In the genomic region with DNA sequence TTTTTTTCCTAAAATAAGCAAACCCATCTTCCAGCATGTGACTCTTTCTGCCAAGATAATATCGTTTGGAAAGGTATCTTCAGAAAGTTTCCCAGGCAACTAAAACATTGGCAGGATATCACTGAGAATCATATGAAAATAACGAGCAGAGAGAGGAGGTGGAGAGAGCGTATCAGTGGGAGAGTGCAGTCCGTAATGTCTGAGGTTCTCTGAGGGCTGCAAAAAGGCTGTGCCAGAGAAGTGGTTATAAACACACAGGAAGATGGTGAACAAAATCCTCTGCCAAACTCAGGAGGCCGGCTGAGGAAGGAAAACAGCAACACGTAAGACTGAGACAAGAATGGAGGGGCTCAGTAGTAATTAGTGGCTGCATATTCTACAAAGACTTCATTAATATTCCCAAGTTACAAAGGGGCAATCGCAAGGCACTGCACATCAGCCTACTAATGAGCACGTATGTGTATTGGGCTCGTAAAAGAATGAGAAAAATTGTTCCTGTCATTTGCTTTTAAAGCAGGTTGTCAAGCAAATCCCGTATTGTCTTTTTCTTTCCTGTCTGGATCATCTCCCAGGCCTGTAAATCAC, we compare ENCODE assay signal across 9 mouse cellular contexts. TPM values are rescaled to one million over a fixed set of nuclear protein-coding genes. Genes with fewer than 3 reads are reported as not detected.
DNase-seq lines count a peak whose midpoint lies in the region; ATAC-seq and TF ChIP-seq lines count a peak whose summit lies in the region.
"Had no signal": no experiment of that assay in that cellular context is flagged by ENCODE, and none has a peak within 500 bp of the region (broad histone marks: within the 10 kb centered on the region; RNA-seq: fewer than 3 reads in every experiment).

No protein-coding gene starts in this region.

- 55% methylated on average over 10 of the region's 10 CpGs for WGBS in heart, embryonic 14.5 days
- 31% methylated on average over 10 of the region's 10 CpGs for WGBS in lung, embryonic 15.5 days
- 11% methylated on average over 10 of the region's 10 CpGs for WGBS in forebrain, postnatal 0 days
- 40% methylated on average over 10 of the region's 10 CpGs for WGBS in stomach, embryonic 16.5 days

- no peak for ATAC-seq in heart, embryonic 14.5 days (ENCODE audit: insufficient number of reproducible peaks, insufficient read depth, low FRiP score, low read depth)
- ATAC-seq in lung, embryonic 15.5 days (ENCODE audit: borderline replicate concordance, extremely low read depth, low FRiP score, low TSS enrichment), result no peak
- peak; percentile 85 for ATAC-seq in forebrain, postnatal 0 days
- no peak for ATAC-seq in stomach, embryonic 16.5 days (ENCODE audit: insufficient read depth, low FRiP score)

- H3K27ac ChIP-seq in heart, embryonic 14.5 days (replicated peaks in 1 of 2; ENCODE audit: control insufficient read depth in 1 of 2, insufficient read depth in 1 of 2, low read depth in 2 of 2, low read length in 2 of 2), result peak overlapping the region; percentile 48 to 55; a peak in 2 of 4 replicates
- peak overlapping the region; percentile 19; the same call in 1 of the 2 replicates for H3K27ac ChIP-seq in lung, embryonic 15.5 days
- H3K27ac ChIP-seq in forebrain, postnatal 0 days (ENCODE audit: low read depth, low read length), result peak overlapping the region; percentile 62
- H3K27ac ChIP-seq in stomach, embryonic 16.5 days (ENCODE audit: low read length), result peak overlapping the region; percentile 46; the same call in 1 of the 2 replicates

- TF ChIP-seq CTCF in forebrain, postnatal 0 days (IDR thresholded peaks at IDR 0.05; ENCODE audit: low read depth), result no peak

- no peak for DNase-seq in heart, adult 8-10 months (ENCODE audit: low spot score)
- no peak for DNase-seq in lung, postnatal 36 days
- DNase-seq in forebrain, postnatal 0 days, result peak; percentile 25
- DNase-seq in urinary bladder, postnatal 25 days (ENCODE audit: low spot score), result no peak
- DNase-seq in kidney, postnatal 36 days, result no peak
- DNase-seq: cerebellum, postnatal 25 days had no signal

- no peaks in the 10 kb centered on the region for H3K4me1 ChIP-seq in heart, embryonic 14.5 days (ENCODE audit: control insufficient read depth in 2 of 2, insufficient read depth in 2 of 2, low read length in 2 of 2)
- H3K4me1 ChIP-seq in lung, embryonic 15.5 days, result peaks cover 10% of the 10 kb centered on the region
- H3K4me1 ChIP-seq in forebrain, postnatal 0 days (ENCODE audit: insufficient read depth), result peaks cover 15% of the 10 kb centered on the region; the same call in 1 of the 2 replicates
- peaks cover 8% of the 10 kb centered on the region for H3K4me1 ChIP-seq in stomach, embryonic 16.5 days (ENCODE audit: control insufficient read depth, insufficient read depth, low read length)

- 0 out of 2 replicates have a peak overlapping the region, but pooled peaks have one; percentile 12 for H3K4me2 ChIP-seq in heart, embryonic 14.5 days (ENCODE audit: low read length)
- H3K4me2 ChIP-seq in lung, embryonic 15.5 days, result peak overlapping the region; percentile 23; the same call in 1 of the 2 replicates
- H3K4me2 ChIP-seq in forebrain, postnatal 0 days (ENCODE audit: low read depth), result peak overlapping the region; percentile 32
- H3K4me2 ChIP-seq in stomach, embryonic 16.5 days (ENCODE audit: low read depth, low read length), result peak overlapping the region; percentile 25; the same call in 1 of the 2 replicates

- H3K9me3 ChIP-seq in heart, embryonic 14.5 days (ENCODE audit: control insufficient read depth, low read length), result no peaks in the 10 kb centered on the region
- no peaks in the 10 kb centered on the region for H3K9me3 ChIP-seq in lung, embryonic 15.5 days
- no peaks in the 10 kb centered on the region for H3K9me3 ChIP-seq in forebrain, postnatal 0 days (ENCODE audit: low read length)
- no peaks in the 10 kb centered on the region for H3K9me3 ChIP-seq in stomach, embryonic 16.5 days (replicated peaks; ENCODE audit: control insufficient read depth, low read length)

- H3K9ac ChIP-seq in heart, embryonic 14.5 days (ENCODE audit: low read length), result no peak overlapping the region
- no peak overlapping the region for H3K9ac ChIP-seq in lung, embryonic 15.5 days
- no peak overlapping the region for H3K9ac ChIP-seq in forebrain, postnatal 0 days
- no peak overlapping the region for H3K9ac ChIP-seq in stomach, embryonic 16.5 days (ENCODE audit: low read length)

- H3K4me3 ChIP-seq in heart, embryonic 14.5 days (ENCODE audit: control insufficient read depth in 1 of 2, insufficient read depth in 1 of 2, low read depth in 1 of 2, low read length in 2 of 2), result no peak overlapping the region
- H3K4me3 ChIP-seq in lung, embryonic 15.5 days, result no peak overlapping the region
- H3K4me3 ChIP-seq in forebrain, postnatal 0 days (ENCODE audit: low read depth, low read length), result no peak overlapping the region
- H3K4me3 ChIP-seq in stomach, embryonic 16.5 days (replicated peaks; ENCODE audit: low read length), result no peak overlapping the region

- H3K27me3 ChIP-seq in heart, embryonic 14.5 days (ENCODE audit: control insufficient read depth, insufficient read depth, low read length), result no peaks in the 10 kb centered on the region
- no peaks in the 10 kb centered on the region for H3K27me3 ChIP-seq in lung, embryonic 15.5 days
- no peaks in the 10 kb centered on the region for H3K27me3 ChIP-seq in forebrain, postnatal 0 days (ENCODE audit: insufficient read depth, low read length)
- no peaks in the 10 kb centered on the region; the same call in 1 of the 2 replicates for H3K27me3 ChIP-seq in stomach, embryonic 16.5 days (ENCODE audit: control insufficient read depth, insufficient read depth, low read length)

- no peaks in the 10 kb centered on the region for H3K36me3 ChIP-seq in heart, embryonic 14.5 days (ENCODE audit: control insufficient read depth, insufficient read depth, low read length)
- H3K36me3 ChIP-seq in lung, embryonic 15.5 days, result no peaks in the 10 kb centered on the region
- H3K36me3 ChIP-seq in forebrain, postnatal 0 days (ENCODE audit: insufficient read depth), result no peaks in the 10 kb centered on the region
- no peaks in the 10 kb centered on the region for H3K36me3 ChIP-seq in stomach, embryonic 16.5 days (ENCODE audit: control insufficient read depth, insufficient read depth, low read length)

RNA-seq across cellular contexts. Expression of a gene that starts 54.8 kb away (rescaled TPM):
- polyA plus RNA-seq in heart, embryonic 14.5 days (2014; fragmentation: Nextera tagmentation; extraction: Ambion mirVana), result 32.0 and 34.4 TPM in 2 replicates
- 10 to 100 TPM in 1 of 4 experiments, 1 to 10 TPM in 3; 4.4 to 11.7 (median 7.1) TPM for total RNA-seq in heart, adult 8-10 months (2022)
- 18.9 and 21.3 TPM in 2 replicates for polyA plus RNA-seq in lung, embryonic 15.5 days (2015; fragmentation: Nextera tagmentation; extraction: Ambion mirVana)
- total RNA-seq in forebrain, postnatal 0 days (2014; rRNA removed), result 67.8 and 81.7 TPM in 2 replicates
- polyA plus RNA-seq in forebrain, postnatal 0 days (2015; fragmentation: Nextera tagmentation; extraction: Ambion mirVana), result 19.6 and 26.7 TPM in 2 replicates
- 23.9 and 26.0 TPM in 2 replicates for polyA plus RNA-seq in stomach, embryonic 16.5 days (2015; fragmentation: Nextera tagmentation; extraction: Ambion mirVana)
